Mouse (Mus musculus): Measurements from ENCODE around the gene Spint4. TPM values are rescaled to one million over a fixed set of nuclear protein-coding genes. Genes with fewer than 3 reads are reported as not detected.
A peak's percentile ranks its signal among the peaks of the same experiment; 100 is the strongest.
"Not testable (repeated sequence)": the region's sequence is repeated elsewhere in the genome, so short reads cannot be mapped to it uniquely, and the experiment has no call there.

Spint4 gene
- polyA plus RNA-seq (2012; rRNA removed): not detected in 2 replicates

DNA sequence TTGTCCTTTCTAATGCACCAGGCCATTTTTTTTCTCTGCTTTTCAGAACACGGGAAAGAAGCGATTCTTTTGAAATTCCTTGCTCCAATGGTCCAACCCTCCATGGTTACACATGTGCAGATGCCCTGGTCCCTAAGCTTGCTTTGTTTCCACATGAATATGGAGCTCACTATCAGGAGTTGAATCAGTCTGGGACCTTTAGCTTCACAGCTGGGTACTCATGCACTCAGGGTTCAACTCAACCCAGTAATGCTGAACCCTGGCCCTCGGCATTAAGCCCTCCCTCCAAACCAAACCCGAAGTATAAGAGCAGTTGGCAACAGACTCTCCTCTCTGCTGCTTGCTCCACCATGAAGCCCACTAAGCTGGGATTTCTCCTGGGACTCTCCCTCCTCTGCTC is at the start of gene Spint4:
TSS of gene Spint4 (plus strand) at position 301 of the 400 bp plus-strand sequence.
- DNase-seq (ENCODE audit: low spot score): no peak

DNA sequence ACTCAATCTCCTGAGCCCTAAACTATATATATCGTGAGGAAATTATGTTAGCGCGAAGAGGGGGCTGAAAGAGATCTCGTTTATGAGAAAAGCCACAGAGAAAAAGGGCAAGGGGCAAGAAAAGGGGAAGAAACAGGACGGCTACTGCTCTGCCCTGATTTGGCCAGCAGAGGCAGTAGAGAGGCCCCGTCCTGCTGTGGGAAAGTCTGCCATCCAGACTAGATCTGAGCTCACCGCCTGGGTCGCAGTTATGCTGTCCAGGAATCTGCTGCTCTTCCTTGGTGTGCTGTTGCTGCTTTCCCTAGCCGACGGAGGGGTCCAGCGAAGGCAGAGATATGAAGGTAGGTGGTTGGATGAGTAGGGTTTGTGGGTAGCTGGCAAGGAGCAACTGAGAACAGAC is 42.4 kb upstream of the Spint4 start, which contains the start of gene Wfdc10:
TSS of gene Wfdc10 (plus strand) at position 189 of the 400 bp plus-strand sequence.
- DNase-seq (ENCODE audit: low spot score): no peak

DNA sequence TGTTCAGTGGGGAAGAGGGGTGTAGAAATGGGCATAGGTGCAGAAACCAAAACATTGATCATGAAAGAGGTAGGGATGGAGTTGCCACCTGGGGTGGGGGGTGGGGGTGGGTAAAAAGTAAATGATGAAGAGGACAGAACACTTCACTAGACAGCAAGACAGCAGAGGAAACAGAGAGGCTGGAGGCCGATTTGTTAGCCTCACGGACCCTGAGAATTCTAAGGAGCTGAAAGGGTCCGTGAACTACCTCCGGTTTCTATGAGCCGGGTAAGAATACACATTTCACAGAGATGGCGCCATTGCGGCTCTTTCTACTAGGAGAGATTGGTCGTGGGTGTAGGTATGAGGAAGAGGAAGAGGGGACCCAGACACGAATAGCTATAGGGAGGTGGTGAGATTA is 41.8 kb upstream of the Spint4 start, which contains the start of gene Wfdc9:
TSS of gene Wfdc9 (minus strand) at position 101 of the 400 bp plus-strand sequence.
- DNase-seq (ENCODE audit: low spot score): no peak

DNA sequence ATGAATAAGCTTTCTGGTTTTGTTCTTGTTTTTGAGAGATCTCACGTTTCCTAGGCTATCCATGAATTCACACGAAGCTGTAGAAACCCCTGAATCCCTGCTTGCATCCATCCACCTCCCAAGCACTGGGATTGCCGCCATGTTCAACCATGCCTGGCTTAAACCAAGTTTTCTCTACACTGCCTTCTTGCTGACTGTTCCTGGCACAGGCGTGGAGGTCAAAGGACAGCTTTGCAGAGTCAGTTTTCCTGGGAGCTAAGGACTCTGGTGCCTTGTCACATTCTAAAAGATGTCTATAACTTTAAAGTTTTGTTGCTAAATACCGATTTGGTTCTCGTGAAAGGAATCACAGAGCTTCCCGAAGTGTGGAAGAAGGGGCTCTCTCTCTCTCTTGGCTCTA is 33.5 kb upstream of the Spint4 start:
- no peak for DNase-seq (ENCODE audit: low spot score)

DNA sequence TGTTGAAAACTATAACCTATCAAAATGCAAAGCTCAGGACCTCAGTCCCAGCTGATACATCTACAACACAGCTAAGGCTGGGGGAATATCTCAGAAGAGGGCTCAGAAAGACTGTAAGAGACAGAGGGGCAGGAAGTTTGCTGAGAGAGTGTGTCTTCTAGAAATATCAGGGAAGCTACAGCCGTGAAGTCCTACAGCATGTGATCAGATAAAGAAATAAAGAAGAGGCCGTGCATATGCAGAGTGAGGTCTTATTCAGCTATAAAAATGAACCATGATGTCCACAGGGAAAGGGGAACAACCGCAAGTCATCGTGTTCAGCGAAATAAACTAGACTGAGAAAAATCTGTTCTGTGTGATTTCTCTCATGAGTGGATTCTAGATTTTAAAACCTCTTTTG is 28.0 kb upstream of the Spint4 start:
- no peak for DNase-seq (ENCODE audit: low spot score)

DNA sequence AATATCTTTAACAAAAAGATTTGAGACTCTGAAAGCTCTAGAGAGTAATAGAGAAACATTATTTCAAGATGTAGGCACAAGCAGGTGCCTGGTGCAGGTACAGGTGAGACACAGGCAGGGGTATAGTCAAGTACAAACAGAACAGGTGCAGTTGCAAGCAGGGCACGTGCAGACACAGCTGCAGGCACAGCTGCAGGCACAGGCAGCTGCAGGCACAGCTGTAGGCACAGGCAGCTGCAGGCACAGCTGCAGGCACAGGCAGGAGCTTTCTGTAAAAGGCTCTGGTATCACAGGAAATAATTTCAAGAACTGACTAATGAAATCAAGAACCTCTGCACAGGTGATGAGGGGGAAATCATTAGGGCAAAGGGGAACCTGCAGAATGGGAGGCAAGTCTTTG is 27.4 kb upstream of the Spint4 start:
- no peak for DNase-seq (ENCODE audit: low spot score)

DNA sequence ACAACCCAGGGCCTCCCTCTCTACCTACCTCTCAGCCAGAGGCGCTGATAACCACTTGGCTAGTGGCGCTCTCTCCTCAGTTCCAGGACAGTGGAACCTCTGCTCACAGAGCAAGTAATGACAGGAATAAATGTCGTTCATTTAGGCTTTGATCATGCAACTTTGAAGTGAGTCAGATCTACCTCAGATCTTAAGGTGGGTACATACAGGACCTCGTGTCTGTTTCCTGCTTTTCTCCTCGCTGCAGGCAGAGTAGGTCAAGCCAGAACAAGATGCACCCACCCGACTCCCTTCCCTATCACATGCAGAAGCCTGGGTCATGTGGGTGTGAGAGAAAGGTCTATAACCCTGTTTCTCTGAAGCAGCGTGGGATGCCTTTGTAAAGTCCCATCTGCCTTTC is 24.3 kb upstream of the Spint4 start, which contains the start of gene Wfdc11:
TSS of gene Wfdc11 (minus strand) at position 101 of the 400 bp plus-strand sequence.
- DNase-seq (ENCODE audit: low spot score): no peak

DNA sequence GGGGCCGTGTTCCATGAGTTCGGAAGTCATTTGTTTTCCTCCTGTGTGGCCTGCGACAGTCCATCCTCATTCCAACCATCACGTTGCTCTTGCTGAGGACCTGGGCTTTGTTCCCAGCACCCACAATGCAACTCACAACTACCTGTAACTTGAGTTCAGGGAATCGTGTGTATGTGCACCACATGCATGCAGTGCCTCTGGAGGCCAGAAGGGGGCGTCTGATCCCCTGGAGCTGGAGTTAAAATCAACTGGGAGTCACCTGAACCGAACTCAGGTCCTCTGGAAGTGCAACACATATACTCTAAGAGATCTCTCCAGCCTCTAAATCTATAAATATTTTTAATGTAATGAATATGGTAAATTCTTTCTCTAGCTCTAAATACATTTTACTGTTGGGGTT is 22.2 kb upstream of the Spint4 start:
- no peak for DNase-seq (ENCODE audit: low spot score)

DNA sequence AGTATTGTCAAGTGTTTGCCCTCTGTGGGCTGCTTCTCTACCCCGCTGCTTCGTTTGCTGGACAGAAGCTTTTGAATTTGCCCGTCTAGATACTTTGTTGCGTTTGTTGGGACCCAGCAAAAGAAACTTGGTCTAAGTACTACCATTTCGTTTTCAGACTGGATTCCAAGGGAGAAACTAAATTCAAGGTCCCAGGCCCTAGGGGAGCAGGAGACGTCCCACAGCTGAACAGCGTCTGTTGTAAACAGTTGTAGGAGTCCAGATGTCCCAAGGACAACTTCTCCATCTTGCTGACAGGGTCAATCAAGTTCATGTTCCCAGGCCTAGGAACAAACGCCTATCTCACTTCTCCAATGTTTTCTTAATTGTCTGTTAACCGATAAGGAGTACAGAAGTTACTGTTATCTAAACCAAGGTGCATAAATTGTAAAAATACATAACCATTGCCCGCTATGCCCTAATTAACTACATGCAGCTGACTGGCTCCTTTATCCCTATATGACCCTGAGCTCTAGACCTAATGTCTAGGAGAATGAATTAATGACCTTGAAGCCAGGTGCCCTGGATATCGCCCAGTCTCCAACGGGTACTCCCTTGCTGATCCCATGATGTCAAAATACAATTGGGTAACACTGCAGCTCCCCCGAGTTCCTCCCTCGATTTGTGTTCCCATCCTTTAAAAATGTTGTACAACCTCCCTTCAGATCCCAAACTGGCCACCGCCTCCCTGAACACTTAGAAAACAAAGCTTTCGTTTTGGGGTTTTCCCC is 21.2 kb upstream of the Spint4 start:
- DNase-seq (ENCODE audit: low spot score): no peak

DNA sequence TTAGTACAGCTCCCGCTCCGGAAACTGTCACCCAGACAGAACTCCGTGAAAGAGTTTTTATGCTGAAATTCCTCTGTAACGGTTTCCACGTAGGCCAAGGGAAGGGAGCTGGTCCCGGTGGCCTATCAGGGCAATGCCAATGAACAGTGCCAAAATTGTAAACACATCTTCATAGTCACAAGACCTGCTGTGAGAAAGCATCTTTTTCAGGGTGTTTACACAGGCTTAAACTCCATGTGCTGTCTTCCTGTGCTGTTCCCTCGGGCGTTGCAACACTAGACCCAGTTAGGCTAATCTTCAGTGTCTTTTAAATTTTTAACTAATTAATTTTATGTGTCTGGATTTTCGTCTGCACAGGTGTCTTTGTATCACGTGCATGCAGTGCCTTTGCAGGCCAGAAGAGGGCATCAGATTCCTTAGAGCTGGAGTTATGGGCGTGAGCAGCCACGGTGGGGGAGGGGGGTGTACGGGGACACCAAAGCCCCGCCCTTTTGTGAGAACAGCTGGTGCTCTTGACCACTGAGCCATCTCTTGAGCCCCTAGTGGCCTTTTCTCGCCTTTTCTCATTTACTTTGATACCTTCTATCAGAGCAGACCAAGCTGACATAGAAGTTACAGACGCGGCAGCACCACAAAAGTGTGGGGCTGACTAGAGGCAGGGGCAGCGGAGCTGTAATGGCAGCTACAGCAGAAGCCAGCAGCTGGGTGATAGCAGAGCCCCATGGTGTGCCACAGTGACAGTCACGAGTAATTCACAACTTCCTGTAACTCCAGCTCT is 19.3 kb upstream of the Spint4 start:
- DNase-seq (ENCODE audit: low spot score): peak; percentile 25

DNA sequence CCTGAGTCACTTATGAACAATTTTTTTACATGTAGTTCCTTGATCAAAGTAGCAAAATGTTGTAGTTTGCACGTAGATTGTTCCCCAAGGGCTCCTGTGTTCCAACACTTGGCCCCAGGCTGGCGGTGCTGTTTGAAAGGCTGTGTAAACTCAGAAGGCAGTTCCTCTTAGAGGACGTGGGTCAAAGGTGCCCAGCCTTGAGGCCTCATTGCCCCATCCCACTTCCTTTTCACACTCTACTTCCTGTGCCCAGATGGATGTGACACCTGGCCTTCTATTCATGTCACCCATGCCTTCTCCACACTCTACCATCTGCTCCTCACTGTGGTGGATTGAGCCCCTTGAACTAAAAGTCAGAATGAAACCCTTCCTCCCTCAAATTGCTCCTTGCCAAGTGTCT is 18.4 kb upstream of the Spint4 start:
- DNase-seq (ENCODE audit: low spot score): no peak

DNA sequence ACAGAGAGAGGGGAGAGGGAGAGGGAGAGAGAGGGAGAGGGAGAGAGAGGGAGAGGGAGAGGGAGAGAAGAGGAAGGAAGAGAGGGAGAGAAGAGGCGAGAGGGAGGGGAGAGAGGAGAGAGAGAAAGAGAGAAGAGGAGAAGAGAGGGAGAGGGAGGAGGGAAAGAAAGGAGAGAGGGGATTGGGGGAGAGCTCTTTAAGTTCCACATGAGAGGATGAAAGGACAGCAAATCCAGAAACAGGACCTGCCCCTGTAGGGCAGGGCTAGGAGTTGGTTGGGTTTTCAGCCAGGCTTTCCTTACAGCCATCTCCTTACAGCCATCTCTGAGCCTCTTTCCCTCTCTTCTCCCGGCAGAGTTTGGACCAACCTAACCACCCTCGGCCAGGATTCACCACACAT is 13.5 kb upstream of the Spint4 start, which contains the start of gene Wfdc13:
TSS of gene Wfdc13 (plus strand) at position 301 of the 400 bp plus-strand sequence.
- DNase-seq (ENCODE audit: low spot score): no peak

DNA sequence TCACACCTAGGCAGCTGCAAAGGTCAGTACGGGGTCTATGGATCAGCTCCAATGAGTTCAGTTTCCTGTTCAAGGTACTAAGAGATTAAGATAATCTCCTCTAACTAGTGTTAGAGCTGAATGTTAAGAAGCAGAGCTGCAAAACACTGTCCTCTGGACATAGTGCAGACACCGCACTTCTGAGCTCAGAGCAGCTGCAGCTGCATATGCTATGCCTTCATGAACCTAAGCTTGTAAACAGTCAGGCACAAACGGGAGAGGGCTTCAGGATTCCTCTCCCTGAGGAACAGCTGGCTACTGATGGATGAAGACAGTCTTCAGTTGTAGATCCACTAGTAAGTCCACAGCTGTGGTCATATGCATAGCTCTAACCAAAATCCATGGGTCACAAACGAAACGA is 2.7 kb downstream of the Spint4 start:
- no peak for DNase-seq (ENCODE audit: low spot score)

DNA sequence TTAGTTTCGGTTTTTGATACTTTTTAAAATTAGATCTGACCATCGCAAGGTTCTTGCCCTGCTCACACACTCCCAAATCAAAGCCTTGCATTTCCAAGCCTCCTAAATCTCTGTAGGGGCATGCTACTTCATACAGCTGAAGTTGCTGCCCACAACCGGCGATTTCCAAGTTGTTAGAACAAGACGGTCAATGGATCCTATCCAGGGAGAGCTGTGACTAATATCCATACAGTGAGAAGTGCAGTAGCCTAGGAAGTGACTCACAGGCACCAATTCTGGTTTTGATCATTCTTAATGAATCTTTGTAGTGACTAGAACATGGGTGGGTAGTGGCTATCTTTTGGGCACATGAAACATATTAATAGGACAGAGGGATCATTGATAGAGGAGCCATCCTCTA is 3.5 kb downstream of the Spint4 start:
- no peak for DNase-seq (ENCODE audit: low spot score)

DNA sequence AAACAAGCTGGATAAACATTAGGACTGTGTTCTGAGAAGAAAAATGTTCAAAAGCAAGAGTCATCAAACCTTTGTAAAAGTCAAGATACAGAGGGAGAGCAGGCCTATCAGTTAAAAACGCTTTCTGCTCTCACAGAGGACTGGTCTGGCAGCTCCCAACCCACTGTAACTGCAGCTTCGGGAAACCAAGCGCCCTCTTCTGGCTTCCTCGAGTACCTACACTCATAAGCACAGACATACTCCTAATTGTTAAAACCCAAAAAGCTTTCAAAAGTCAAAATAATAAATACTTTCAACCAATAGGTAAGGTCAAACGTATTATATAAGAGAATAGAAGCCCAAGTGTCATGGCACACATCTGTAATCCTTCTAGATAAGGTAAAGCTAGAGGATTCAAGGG is 5.9 kb downstream of the Spint4 start:
- DNase-seq (ENCODE audit: low spot score): no peak

DNA sequence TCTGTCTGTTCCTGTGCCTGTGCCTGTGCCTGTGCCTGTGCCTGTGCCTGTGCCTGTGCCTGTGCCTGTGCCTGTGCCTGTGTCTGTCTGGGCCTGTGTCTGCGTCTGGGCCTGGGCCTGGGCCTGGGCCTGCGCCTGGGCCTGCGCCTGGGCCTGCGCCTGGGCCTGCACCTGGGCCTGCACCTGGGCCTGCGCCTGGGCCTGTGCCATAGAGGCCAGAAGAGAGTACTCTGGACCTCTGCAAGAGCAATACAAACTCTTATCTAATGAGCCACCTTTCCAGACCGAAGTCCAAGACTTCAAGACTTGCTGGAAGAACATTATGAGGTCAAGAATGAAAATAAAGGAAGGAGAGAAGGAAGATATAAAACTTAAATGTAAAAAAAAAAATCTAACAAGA is 7.0 kb downstream of the Spint4 start:
- DNase-seq (ENCODE audit: low spot score): no peak

DNA sequence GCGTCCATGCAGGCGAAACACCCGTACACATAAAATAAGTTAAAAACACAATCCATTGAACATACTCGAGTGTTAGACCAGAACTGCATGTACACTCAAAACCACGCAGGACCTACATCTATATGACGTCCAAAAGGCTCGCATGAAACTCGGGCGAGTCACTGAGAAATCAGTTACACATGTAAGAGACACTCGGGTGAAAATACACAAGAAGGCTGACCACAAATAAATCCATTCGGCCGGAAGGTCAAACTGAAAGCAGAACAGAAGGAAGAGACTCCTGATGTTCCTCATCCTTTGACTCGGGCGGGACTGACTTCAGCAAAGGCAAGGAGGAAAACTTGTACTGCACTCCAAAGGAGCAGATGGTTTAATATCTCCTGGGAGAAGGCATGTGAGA is 7.7 kb downstream of the Spint4 start:
- DNase-seq (ENCODE audit: low spot score): no peak

DNA sequence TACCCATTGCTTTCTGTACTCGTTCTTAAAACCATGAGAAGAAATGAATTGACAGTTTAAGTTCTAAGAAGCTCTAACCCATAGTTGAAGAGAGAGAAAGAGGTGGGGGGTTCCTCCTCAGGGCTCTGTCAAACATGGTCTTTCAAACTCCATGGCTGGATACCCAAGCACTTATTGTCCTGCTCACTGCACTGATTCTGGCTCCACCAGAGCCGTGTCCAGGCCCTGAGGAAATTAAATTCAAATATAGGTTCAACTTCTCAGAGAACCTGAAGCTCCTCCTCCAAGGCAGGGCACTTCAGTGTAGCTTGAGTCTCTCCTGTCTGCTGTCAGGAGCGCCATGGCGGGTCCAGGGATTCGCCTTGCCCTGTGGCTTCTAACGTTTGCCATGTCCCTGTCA is 16.7 kb downstream of the Spint4 start, which contains the start of gene Spint5:
TSS of gene Spint5 (plus strand) at position 301 of the 400 bp plus-strand sequence.
- no peak for DNase-seq (ENCODE audit: low spot score)

DNA sequence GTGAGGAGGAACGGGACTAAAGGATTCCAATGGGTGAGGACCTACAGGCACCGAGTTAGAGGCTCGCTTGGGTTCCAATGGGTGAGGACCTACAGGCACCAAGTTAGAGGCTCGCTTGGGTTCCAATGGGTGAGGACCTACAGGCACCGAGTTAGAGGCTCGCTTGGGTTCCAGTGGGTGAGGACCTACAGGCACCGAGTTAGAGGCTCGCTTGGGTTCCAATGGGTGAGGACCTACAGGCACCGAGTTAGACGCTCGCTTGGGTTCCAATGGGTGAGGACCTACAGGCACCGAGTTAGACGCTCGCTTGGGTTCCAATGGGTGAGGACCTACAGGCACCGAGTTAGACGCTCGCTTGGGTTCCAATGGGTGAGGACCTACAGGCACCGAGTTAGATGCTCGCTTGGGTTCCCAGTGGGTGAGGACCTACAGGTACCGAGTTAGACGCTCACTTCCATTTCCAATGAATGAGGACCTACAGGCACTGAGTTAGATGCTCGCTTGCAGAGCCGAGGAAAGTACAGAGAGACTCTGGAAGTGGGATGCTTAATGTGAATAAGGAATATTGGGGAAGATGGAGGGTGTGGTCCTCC is 18.0 kb downstream of the Spint4 start:
- not testable (repeated sequence) for DNase-seq (ENCODE audit: low spot score)

DNA sequence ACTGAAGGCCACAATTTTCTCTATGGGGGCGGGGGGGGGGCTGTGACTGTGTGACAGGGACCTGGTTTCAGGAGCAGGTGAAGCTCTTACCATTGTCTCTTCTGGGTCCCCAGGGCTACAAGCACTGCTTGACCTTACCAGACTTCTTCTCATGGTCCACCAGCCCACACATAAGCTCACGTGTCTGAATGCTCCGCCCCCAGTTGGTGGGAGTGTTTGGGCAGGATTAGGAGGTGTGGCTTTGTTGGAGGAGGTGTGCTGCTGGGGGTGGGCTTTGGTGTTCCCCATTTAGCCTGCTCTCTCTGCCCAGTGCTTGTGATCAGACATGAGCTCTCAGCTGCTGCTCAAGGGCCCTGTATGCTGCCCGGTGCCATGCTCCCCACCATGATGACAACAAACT is 25.0 kb downstream of the Spint4 start:
- DNase-seq (ENCODE audit: low spot score): no peak

DNA sequence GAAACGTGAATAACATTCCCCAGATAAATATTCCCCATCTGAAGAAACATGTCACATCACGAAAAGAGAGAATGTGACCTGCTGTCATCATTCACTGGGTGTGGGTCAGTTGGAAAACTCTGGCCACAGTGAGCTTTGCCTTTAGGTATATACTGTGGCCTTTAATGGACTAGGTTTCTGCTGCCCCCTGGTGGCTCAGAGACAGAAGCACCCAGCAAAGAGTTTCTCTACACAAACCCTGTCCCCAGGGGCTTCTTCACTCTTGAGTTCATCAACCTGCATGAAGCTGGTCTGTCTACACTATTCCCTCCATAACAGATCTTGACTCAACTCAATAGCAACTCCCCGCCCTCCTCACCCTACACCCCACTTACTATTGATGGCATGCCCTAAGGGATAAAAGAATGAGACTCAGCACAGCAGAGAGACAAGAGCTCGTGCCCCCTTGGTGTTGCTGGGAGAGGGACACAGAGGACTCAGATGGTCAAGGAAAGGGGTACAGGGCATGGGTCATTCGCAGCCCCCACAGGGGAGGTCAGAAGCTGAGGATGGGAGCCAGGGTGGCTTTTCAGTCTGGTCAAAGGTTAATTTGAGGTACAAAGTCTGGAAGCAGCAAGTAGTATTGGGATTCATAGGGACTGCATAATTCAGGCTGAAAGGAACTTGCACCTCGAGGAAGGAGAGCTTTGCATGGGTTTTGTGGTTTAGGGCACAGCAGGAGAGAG is 27.8 kb downstream of the Spint4 start:
- DNase-seq (ENCODE audit: low spot score): peak; percentile 33

DNA sequence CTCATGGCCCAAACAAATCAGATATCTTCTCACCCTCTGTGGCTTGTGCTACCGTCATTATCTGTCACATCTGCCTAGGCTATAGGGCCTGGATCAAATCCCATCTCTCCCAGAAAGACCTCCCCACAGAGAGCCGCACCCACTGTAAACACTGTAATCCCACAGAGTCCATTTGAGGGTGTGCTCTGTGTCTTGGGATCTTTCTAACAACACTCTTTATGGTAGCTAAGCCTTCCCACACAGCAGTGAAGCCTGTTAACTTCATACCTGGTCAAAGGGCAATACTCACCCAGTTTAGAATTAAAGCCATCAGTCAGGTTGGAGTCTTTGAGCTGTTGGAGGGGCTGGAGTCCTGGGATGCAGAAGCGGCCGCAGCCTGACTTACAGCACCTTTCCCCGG is 33.4 kb downstream of the Spint4 start:
- DNase-seq (ENCODE audit: low spot score): no peak
